Mouse (Mus musculus) kidney, postnatal 0 days (tissue): ENCODE data around the gene Ei24. TPM values are rescaled to one million over a fixed set of nuclear protein-coding genes. Genes with fewer than 3 reads are reported as not detected.

Experiments used
- ATAC-seq: fragments of 200-750 bp; cut with Nextera tagmentation; replicated peaks from 2 replicates; pipeline ENCODE4 v1.8.0; 2017; ENCODE audit warnings: low read depth, moderate number of reproducible peaks, moderate TSS enrichment, moderate library complexity; ENCODE audit not compliant: low FRiP score
- DNase-seq: peaks from one replicate; pipeline ENCODE4 v3.0.0-alpha.2; 2016; ENCODE audit warnings: low spot score
- H3K27ac ChIP-seq: fragments of 300-500 bp; sonication (generic); 2 replicates; pipeline ENCODE4 v1.5.1; 2014; ENCODE audit warnings: mild to moderate bottlenecking
- H3K27me3 ChIP-seq: fragments of 300-500 bp; sonication (generic); 2 replicates; pipeline ENCODE4 v1.6.1; 2014; ENCODE audit warnings: low read length, mixed read lengths; ENCODE audit not compliant: insufficient read depth
- H3K36me3 ChIP-seq: fragments of 300-500 bp; sonication (generic); 2 replicates; pipeline ENCODE4 v1.6.1; 2014; ENCODE audit warnings: low read length, mixed read lengths; ENCODE audit not compliant: insufficient read depth
- H3K4me1 ChIP-seq: fragments of 300-500 bp; sonication (generic); replicated peaks from 2 replicates; pipeline ENCODE4 v1.6.1; 2014; ENCODE audit warnings: antibody characterized with exemption, low read length, mixed read lengths; ENCODE audit not compliant: insufficient read depth
- H3K4me2 ChIP-seq: fragments of 300-500 bp; sonication (generic); 2 replicates; pipeline ENCODE4 v1.6.1; 2014; ENCODE audit warnings: mild to moderate bottlenecking, low read length, moderate library complexity, mixed read lengths
- H3K4me3 ChIP-seq: fragments of 300-500 bp; sonication (generic); replicated peaks from 2 replicates; pipeline ENCODE4 v1.5.1; 2014; ENCODE audit warnings: low read depth, low read length
- H3K9ac ChIP-seq: fragments of 300-500 bp; sonication (generic); 2 replicates; pipeline ENCODE4 v1.6.1; 2014; ENCODE audit warnings: low read depth, low read length
- H3K9me3 ChIP-seq: fragments of 300-500 bp; sonication (generic); replicated peaks from 2 replicates; pipeline ENCODE4 v1.6.1; 2016; ENCODE audit warnings: low read length, inconsistent platforms, mixed read lengths
- CTCF ChIP-seq: IDR thresholded peaks from 2 replicates; pipeline ENCODE4 v1.5.1; 2016; ENCODE audit warnings: antibody characterized with exemption, low read depth, mild to moderate bottlenecking, moderate library complexity
- WGBS: fragments of 180-500 bp; shearing (Covaris S2); extraction: QIAGEN DNeasy Blood & Tissue Kit; methylation state at CpG from one replicate; pipeline ENCODE4 v1.1.7; 2014; 5-methylcytosine and 5-hydroxymethylcytosine counted together
- polyA plus RNA-seq: library from polyadenylated mRNA; unstranded; fragments of >200 nt; fragmentation: Nextera tagmentation; extraction: Ambion mirVana; gene quantifications from 2 replicates; pipeline ENCODE4 v1.2.1, GENCODE M21; 2015

The Ei24 gene
- polyA plus RNA-seq, 1 experiment from 2014 or later = 115 TPM

- peak overlapping the region; percentile 91 for H3K9ac ChIP-seq
- peaks cover 10% of the 10 kb centered on the region; the same call in 1 of the 2 replicates for H3K36me3 ChIP-seq
- peak overlapping the region; percentile 93 for H3K4me2 ChIP-seq
- no peaks in the 10 kb centered on the region for H3K9me3 ChIP-seq
- H3K27me3 ChIP-seq = no peaks in the 10 kb centered on the region
- peak; percentile 7 for DNase-seq
- H3K27ac ChIP-seq = no peak overlapping the region
- peak overlapping the region; percentile 91 for H3K4me3 ChIP-seq
- WGBS = 18% methylated on average over 5 of the region's 5 CpGs
- 0 out of 2 replicates have a peak, but pooled peaks cover 4% of the 10 kb centered on the region for H3K4me1 ChIP-seq
- ATAC-seq = no peak
- no peak for TF ChIP-seq CTCF
Observed at GRCm38 (mm10) chr9:36796224-36796623, 969 bp downstream of the Ei24 start.

DNA sequence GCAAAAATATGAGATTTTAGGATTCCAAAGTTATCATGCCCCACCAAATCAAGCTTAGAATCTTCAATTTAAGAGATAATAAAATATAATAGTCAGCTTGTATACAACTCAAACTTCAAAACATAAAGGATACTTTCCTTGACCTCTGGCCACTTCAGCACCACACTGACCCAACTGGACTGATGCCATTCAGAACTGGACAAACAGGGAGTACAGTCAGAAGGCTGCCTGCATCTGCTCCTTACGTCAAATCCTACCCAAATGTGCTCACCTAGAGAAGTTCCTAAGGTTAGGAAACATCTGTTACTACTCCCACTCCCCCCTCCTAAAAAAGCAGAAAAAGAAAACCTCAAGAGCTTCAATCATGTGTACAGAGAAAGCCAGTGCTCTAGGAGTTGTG lies 1.6 kb downstream of the Ei24 start:
- Histone ChIP-seq H3K9ac (no peak overlapping the region), H3K9me3 (no peaks in the 10 kb centered on the region), H3K27ac (no peak overlapping the region), H3K4me2 (0 out of 2 replicates have a peak overlapping the region, but pooled peaks have one; percentile 93), H3K4me3 (no peak overlapping the region), H3K4me1 (0 out of 2 replicates have a peak, but pooled peaks cover 4% of the 10 kb centered on the region), H3K36me3 (peaks cover 13% of the 10 kb centered on the region; the same call in 1 of the 2 replicates), H3K27me3 (no peaks in the 10 kb centered on the region)
- WGBS = 65% methylated on average over 1 of the region's 1 CpGs
- TF ChIP-seq CTCF = no peak
- DNase-seq (no peak), ATAC-seq (no peak)

GRCm38 (mm10) chr9:36794487-36794886 lies 2.7 kb downstream of the Ei24 start:
- H3K36me3 ChIP-seq = peaks cover 20% of the 10 kb centered on the region
- H3K27me3 ChIP-seq = no peaks in the 10 kb centered on the region
- TF ChIP-seq CTCF = no peak
- H3K4me3 ChIP-seq = no peak overlapping the region
- H3K9me3 ChIP-seq = no peaks in the 10 kb centered on the region
- no peak overlapping the region for H3K9ac ChIP-seq
- ATAC-seq (no peak), DNase-seq (no peak)
- WGBS = 90% methylated on average over 2 of the region's 2 CpGs
- no peak overlapping the region for H3K27ac ChIP-seq
- 0 out of 2 replicates have a peak, but pooled peaks cover 4% of the 10 kb centered on the region for H3K4me1 ChIP-seq
- H3K4me2 ChIP-seq = no peak overlapping the region

DNA sequence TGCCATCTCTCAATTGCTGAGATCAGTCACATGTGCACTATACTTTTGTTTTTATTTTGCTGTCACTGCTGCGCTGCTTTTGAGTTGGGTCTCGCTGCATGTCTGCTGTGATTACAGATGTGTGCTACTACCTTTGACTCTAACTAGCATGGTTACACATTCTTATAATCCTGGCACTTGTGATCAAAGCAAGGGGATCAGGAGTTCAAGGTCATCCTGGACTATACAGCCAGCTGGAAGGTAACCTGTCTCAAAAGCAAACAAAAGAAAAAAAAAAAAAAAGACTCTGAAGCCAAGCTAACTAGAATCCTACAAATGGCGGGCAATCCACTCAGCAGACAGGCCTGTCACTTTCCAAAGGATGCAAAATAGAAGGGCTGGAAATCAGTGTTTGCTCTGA lies 5.0 kb downstream of the Ei24 start:
- no peaks in the 10 kb centered on the region for H3K9me3 ChIP-seq
- 0 out of 2 replicates have a peak, but pooled peaks cover 4% of the 10 kb centered on the region for H3K4me1 ChIP-seq
- H3K9ac ChIP-seq = no peak overlapping the region
- 87% methylated on average over 3 of the region's 3 CpGs for WGBS
- H3K27me3 ChIP-seq = no peaks in the 10 kb centered on the region
- H3K27ac ChIP-seq = no peak overlapping the region
- DNase-seq (no peak), ATAC-seq (no peak)
- TF ChIP-seq CTCF = no peak
- H3K4me2 ChIP-seq = no peak overlapping the region
- no peak overlapping the region for H3K4me3 ChIP-seq
- H3K36me3 ChIP-seq = peaks cover 31% of the 10 kb centered on the region

GRCm38 (mm10) chr9:36783921-36784320 lies 13.3 kb downstream of the Ei24 start:
- Histone ChIP-seq H3K4me1 (no peaks in the 10 kb centered on the region), H3K9ac (no peak overlapping the region), H3K4me2 (no peak overlapping the region), H3K27me3 (no peaks in the 10 kb centered on the region), H3K4me3 (no peak overlapping the region), H3K36me3 (peaks cover 59% of the 10 kb centered on the region), H3K9me3 (no peaks in the 10 kb centered on the region), H3K27ac (no peak overlapping the region)
- no peak for DNase-seq
- ATAC-seq = no peak
- TF ChIP-seq CTCF = no peak
- 73% methylated on average over 2 of the region's 2 CpGs for WGBS

DNA sequence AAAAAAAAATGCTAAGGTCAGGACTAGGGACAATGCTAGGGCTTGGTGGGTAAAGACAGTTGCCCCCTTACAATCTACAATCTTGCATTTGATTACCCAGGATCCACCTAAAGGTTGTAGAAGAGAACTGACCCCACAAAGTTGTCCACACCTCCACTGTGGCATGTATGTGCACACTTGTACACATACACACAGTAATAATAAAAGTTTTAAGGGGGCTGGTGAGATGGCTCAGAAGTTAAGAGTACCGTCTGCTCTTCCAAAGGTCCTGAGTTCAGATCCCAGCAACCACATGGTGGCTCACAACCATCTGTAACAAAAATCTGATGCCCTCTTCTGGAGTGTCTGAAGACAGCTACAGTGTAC lies 28.2 kb downstream of the Ei24 start:
- WGBS = 88% methylated on average over 1 of the region's 1 CpGs
- 0 out of 2 replicates have a peak, but pooled peaks cover 2% of the 10 kb centered on the region for H3K36me3 ChIP-seq
- no peak overlapping the region for H3K27ac ChIP-seq
- ATAC-seq = no peak
- peak overlapping the region; percentile 87; the same call in 1 of the 2 replicates for H3K4me2 ChIP-seq
- no peaks in the 10 kb centered on the region for H3K9me3 ChIP-seq
- no peak for DNase-seq
- H3K4me3 ChIP-seq = no peak overlapping the region
- H3K9ac ChIP-seq = no peak overlapping the region
- H3K27me3 ChIP-seq = no peaks in the 10 kb centered on the region
- TF ChIP-seq CTCF = no peak
- peaks cover 6% of the 10 kb centered on the region; the same call in 1 of the 2 replicates for H3K4me1 ChIP-seq
